Mouse (Mus musculus): ENCODE results near the gene Gcsam. TPM values are rescaled to one million over a fixed set of nuclear protein-coding genes. Genes with fewer than 3 reads are reported as not detected.

Gene Gcsam
- total and polyA plus RNA-seq, 3 experiments, result not detected

- TF ChIP-seq KAT2A (IDR thresholded peaks at IDR 0.05; ENCODE audit: insufficient replicate concordance, low read length) (no peak), ZNF384 (IDR thresholded peaks at IDR 0.05; ENCODE audit: low read depth, low read length) (peak; percentile 33; the same call in 1 of the 2 replicates), MAX (IDR thresholded peaks at IDR 0.05; ENCODE audit: low read length) (0 out of 2 replicates have a peak, but pooled peaks have one; percentile 30), E2F4 (IDR thresholded peaks at IDR 0.05; ENCODE audit: insufficient replicate concordance, low read depth, low read length) (peak; percentile 66; the same call in 1 of the 2 replicates), MEF2A (IDR thresholded peaks at IDR 0.05; ENCODE audit: borderline replicate concordance, low read depth, low read length) (peak; percentile 55; the same call in 1 of the 2 replicates)
These were observed 20.3 kb downstream of the Gcsam start (continued) for GRCm38 (mm10) chr16:45630347-45630960.

- Histone ChIP-seq H3K9me3 (replicated peaks; ENCODE audit: low read length) (no peaks in the 10 kb centered on the region), H3K27ac (ENCODE audit: insufficient read depth, low read depth) (no peak overlapping the region), H3K79me2 (replicated peaks; ENCODE audit: control insufficient read depth, extremely low read depth, insufficient read depth, poor library complexity, severe bottlenecking) (no peaks in the 10 kb centered on the region), H3K9ac (ENCODE audit: insufficient read depth, low read depth) (no peak overlapping the region), H3K4me3 (replicated peaks in 1 of 3; ENCODE audit: low read depth in 2 of 3, low read length in 2 of 3, poor library complexity in 1 of 3) (no peak overlapping the region), H3K27me3 (replicated peaks) (no peaks in the 10 kb centered on the region), H3K4me2 (ENCODE audit: insufficient read depth, low read depth, poor library complexity, severe bottlenecking) (no peak overlapping the region), H3K36me3 (replicated peaks in 1 of 2; ENCODE audit: control insufficient read depth in 1 of 2, insufficient read depth in 1 of 2, low read length in 1 of 2) (no peaks in the 10 kb centered on the region), H3K4me1 (ENCODE audit: control insufficient read depth in 1 of 2, insufficient read depth in 2 of 2) (no peaks in the 10 kb centered on the region)
- TF ChIP-seq CTCF (conservative IDR thresholded peaks at IDR 0.05 in 1 of 2, IDR thresholded peaks at IDR 0.05 in 1 of 2; ENCODE audit: low read depth in 2 of 2, low read length in 2 of 2), result no peak
- no peak for TF ChIP-seq SMC3 (IDR thresholded peaks at IDR 0.05; ENCODE audit: low read depth, low read length)
- TF ChIP-seq SIN3A (IDR thresholded peaks at IDR 0.05; ENCODE audit: low read length), result no peak
- DNase-seq (ENCODE audit: extremely low read depth), result no peak
- dilution Hi-C loops (cut with MboI; ENCODE audit: extremely low pct_ligation_motif_present, extremely low pct_unique_long_range_greater_than_20kb, low sequenced_read_pairs) (no loop called here), in situ Hi-C loops (cut with MboI; ENCODE audit: low pct_ligation_motif_present, low pct_unique_long_range_greater_than_20kb, low sequenced_read_pairs) (loop anchor here (5.0 to 25.0 kb wide), 3 partner anchors 48 to 435 kb away; no protein-coding TSS in a partner anchor)
These were observed 22.2 kb downstream of the Gcsam start for GRCm38 (mm10) chr16:45632420-45632819.

- no peak overlapping the region for H3K9ac ChIP-seq (ENCODE audit: insufficient read depth, low read depth)
- H3K4me3 ChIP-seq (replicated peaks in 1 of 3; ENCODE audit: low read depth in 2 of 3, low read length in 2 of 3, poor library complexity in 1 of 3), result no peak overlapping the region
- dilution Hi-C loops (cut with MboI; ENCODE audit: extremely low pct_ligation_motif_present, extremely low pct_unique_long_range_greater_than_20kb, low sequenced_read_pairs), result no loop called here
- no peak overlapping the region for H3K27ac ChIP-seq (ENCODE audit: insufficient read depth, low read depth)
- H3K4me1 ChIP-seq (ENCODE audit: control insufficient read depth in 1 of 2, insufficient read depth in 2 of 2), result no peaks in the 10 kb centered on the region
- no peaks in the 10 kb centered on the region for H3K27me3 ChIP-seq (replicated peaks)
- TF ChIP-seq USF1 (IDR thresholded peaks at IDR 0.05; ENCODE audit: low read depth, low read length), result no peak
- no peak for TF ChIP-seq SIN3A (IDR thresholded peaks at IDR 0.05; ENCODE audit: low read length)
- TF ChIP-seq MAX (IDR thresholded peaks at IDR 0.05; ENCODE audit: low read length), result no peak
- TF ChIP-seq ELF1 (IDR thresholded peaks at IDR 0.05; ENCODE audit: low read depth, low read length), result no peak
- TF ChIP-seq ZNF384 (IDR thresholded peaks at IDR 0.05; ENCODE audit: low read depth, low read length), result no peak
- TF ChIP-seq POLR2A (IDR thresholded peaks at IDR 0.05; ENCODE audit: low read depth, low read length), result no peak
- no peak for TF ChIP-seq PAX5 (IDR thresholded peaks at IDR 0.05; ENCODE audit: low read length)
- no peak for TF ChIP-seq E2F4 (IDR thresholded peaks at IDR 0.05; ENCODE audit: insufficient replicate concordance, low read depth, low read length)
- no peak for TF ChIP-seq SMC3 (IDR thresholded peaks at IDR 0.05; ENCODE audit: low read depth, low read length)
- no peak for TF ChIP-seq UBTF (IDR thresholded peaks at IDR 0.05; ENCODE audit: low read depth, low read length)
- TF ChIP-seq CTCF (conservative IDR thresholded peaks at IDR 0.05 in 1 of 2, IDR thresholded peaks at IDR 0.05 in 1 of 2; ENCODE audit: low read depth in 2 of 2, low read length in 2 of 2), result no peak
- in situ Hi-C loops (cut with MboI; ENCODE audit: low pct_ligation_motif_present, low pct_unique_long_range_greater_than_20kb, low sequenced_read_pairs), result loop anchor here (10.0 to 25.0 kb wide), 2 partner anchors 51 to 324 kb away; no protein-coding TSS in a partner anchor
- DNase-seq (ENCODE audit: extremely low read depth), result no peak
- H3K36me3 ChIP-seq (replicated peaks in 1 of 2; ENCODE audit: control insufficient read depth in 1 of 2, insufficient read depth in 1 of 2, low read length in 1 of 2), result no peaks in the 10 kb centered on the region
- H3K79me2 ChIP-seq (replicated peaks; ENCODE audit: control insufficient read depth, extremely low read depth, insufficient read depth, poor library complexity, severe bottlenecking), result no peaks in the 10 kb centered on the region
- H3K4me2 ChIP-seq (ENCODE audit: insufficient read depth, low read depth, poor library complexity, severe bottlenecking), result no peak overlapping the region
- no peaks in the 10 kb centered on the region for H3K9me3 ChIP-seq (replicated peaks; ENCODE audit: low read length)
These were observed 25.6 kb downstream of the Gcsam start for GRCm38 (mm10) chr16:45635826-45636225.
